Mouse (Mus musculus) cerebellum, adult 2 months (tissue): ENCODE data around the gene Btbd18.

Experiments
- CTCF ChIP-seq: fragments of 200-500 bp; IDR thresholded peaks from 2 replicates; pipeline ENCODE4 v1.5.1; 2011; ENCODE audit warnings: low read depth, mild to moderate bottlenecking, control low read depth, low read length, moderate library complexity, borderline replicate concordance; ENCODE audit not compliant: insufficient read depth
- POLR2A ChIP-seq: fragments of 200-500 bp; IDR thresholded peaks from 2 replicates; pipeline ENCODE4 v1.6.1; 2011; ENCODE audit warnings: low read length, control low read depth, borderline replicate concordance; ENCODE audit not compliant: insufficient read depth

DNA sequence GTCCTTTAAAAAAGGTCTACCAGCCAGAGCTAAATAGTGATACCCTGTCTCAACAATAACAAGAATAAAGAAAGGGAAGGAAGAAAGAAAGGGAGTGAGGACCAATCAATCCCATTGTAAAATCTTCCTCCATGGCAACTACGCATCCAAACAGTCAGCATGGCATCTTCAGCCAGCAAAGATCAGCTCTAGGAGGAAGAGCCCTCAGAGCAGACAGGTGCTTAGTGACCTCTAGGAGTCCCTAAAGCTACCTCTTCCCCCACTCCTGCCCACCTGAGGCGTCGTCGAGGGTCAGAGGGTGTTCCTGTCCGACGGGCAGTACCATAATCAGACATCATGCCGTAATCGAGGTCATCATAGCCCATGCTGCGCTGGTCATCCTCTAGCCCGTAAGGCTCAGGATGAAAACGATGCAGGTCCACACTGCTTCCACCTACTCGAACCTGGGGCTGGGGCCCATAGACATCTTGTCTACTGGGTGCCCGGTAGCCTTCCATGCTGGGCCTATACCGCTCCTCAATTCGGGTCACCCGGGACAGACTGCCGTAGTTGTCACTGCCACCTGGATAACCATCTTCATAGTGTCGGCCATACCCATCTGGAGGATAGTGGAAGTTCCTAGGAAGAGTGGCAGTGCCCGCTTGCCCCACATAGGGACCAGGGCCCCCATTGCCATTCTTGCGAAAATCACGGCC lies 39.1 kb upstream of the Btbd18 start:
- TF ChIP-seq POLR2A: no peak
- TF ChIP-seq CTCF: no peak
